Mouse (Mus musculus): ENCODE measurements around the gene Errfi1.

The Errfi1 gene

GRCm38 (mm10) chr4:150915181-150915906 is 61.6 kb downstream of the Errfi1 start:
- DNase-seq (ENCODE audit: extremely low spot score), result no peak

DNA sequence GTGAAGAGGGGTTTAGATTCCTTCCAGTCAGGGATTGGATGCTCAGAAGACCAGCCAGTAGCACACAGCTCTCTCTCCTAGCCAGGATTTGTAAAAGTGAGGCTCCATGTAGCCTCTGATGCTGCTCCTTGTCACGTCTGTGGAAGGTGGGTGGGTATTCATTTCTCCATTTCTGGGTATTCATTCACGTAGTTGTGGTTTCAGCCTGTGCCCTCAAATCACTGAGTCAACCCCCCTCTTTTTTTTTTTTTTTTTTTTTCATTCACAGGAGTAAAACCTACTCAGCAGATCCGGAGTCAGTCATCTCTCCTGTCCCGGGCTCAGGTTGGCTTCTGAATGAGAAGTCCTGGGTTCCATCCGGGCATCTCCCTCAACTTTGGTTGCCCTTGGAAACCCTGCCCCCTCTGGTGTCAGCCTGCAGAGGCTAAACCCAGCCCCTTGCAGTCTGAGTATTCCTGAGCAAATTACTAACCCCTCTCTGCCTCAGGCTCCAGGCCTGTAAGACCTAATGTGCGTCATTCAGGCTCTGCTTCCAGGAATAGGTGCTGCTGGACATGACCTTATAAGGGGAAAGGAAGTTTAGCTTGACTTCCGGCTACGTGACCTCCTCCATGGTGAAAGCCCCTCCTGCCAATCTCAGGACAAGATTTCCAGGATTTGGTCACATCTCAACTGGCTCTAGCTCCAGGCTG is 63.8 kb downstream of the Errfi1 start:
- no peak for DNase-seq (ENCODE audit: extremely low spot score)
